Mouse (Mus musculus): ENCODE measurements around the gene Macf1. TPM values are rescaled to one million over a fixed set of nuclear protein-coding genes. Genes with fewer than 3 reads are reported as not detected.

The Macf1 gene
- polyA plus RNA-seq, 1 experiment from 2014 or later = 114 TPM

DNA sequence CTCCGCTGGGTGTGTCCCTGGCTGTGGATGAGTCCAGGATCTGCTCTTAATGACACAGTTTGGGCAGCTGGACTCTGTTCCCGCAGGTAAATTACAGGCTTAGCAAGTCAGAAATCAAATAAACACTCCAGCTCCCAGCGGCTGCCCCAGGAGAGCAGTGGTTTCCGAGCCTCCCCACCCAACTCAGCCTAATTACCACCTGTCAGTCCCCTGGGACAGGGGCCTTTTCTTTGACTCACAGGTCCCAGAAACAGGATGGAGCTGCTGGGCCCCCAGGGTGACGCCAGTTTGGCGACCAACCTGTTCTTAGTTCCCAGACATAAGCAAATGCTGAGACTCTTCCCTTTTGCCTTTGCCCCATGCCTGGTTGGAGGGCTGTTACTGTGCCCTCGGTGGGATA, 372.3 kb downstream of the Macf1 start:
- DNase-seq (ENCODE audit: low spot score) = no peak
- Histone ChIP-seq H3K36me3 (ENCODE audit: control insufficient read depth, insufficient read depth, low read length) (no peaks in the 10 kb centered on the region), H3K27me3 (ENCODE audit: control insufficient read depth, insufficient read depth, low read length) (no peaks in the 10 kb centered on the region), H3K9ac (ENCODE audit: low read depth, low read length) (no peak overlapping the region), H3K4me2 (replicated peaks; ENCODE audit: low read depth, low read length) (no peak overlapping the region), H3K4me1 (replicated peaks; ENCODE audit: control insufficient read depth, insufficient read depth, low read length) (no peaks in the 10 kb centered on the region), H3K9me3 (ENCODE audit: control insufficient read depth, low read length) (no peaks in the 10 kb centered on the region), H3K4me3 (ENCODE audit: low read depth, low read length) (no peak overlapping the region), H3K27ac (ENCODE audit: low read depth, low read length) (no peak overlapping the region)
- WGBS = 86% methylated on average over 7 of the region's 7 CpGs
- ATAC-seq (ENCODE audit: low FRiP score) = no peak

DNA sequence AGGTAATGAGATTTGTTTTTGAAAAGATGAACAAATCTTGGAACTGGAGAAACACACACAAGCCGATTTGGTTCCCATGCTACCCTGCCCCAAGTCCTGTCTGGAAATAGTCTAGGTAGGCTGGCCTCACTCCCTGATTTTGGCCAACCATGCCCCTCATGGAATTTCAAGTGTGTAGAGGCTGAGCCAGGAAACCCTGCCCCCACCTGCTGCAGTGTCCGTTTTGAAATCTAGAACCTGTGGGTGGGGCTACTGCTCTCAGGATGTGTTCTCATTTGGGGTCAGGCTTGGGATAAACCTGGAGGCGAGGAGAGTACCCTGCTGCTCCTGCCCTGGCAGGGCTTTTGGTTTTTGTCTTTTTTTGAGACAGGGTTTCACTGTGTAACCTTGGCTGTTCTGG, 375.9 kb downstream of the Macf1 start:
- WGBS = 65% methylated on average over 3 of the region's 3 CpGs
- ATAC-seq (ENCODE audit: low FRiP score) = no peak

DNA sequence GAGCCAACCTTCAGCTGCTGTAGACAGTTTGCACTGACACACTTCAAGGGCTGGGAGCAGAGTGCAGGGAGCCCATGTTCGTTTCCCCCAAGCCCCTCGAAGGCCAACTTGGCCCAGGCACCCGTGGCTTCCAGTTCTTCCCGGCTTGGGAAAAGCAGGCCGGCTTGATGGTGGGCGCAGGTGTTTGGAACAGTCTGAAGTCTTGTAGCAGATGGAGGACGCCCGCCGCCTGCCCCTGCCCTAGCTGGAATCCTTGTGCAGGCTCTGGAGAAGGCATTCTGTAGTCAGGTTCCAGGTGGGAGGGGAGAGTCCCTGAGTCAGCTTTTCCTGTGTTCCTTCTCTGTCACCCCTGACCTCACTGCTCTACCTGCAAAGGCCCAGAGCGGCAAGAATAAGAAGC, 377.2 kb downstream of the Macf1 start:
- ATAC-seq (ENCODE audit: low FRiP score) (no peak), DNase-seq (ENCODE audit: low spot score) (no peak)
- 0 out of 2 replicates have a peak, but pooled peaks cover 5% of the 10 kb centered on the region for H3K36me3 ChIP-seq (ENCODE audit: control insufficient read depth, insufficient read depth, low read length)
- H3K4me1 ChIP-seq (replicated peaks; ENCODE audit: control insufficient read depth, insufficient read depth, low read length) = no peaks in the 10 kb centered on the region
- no peaks in the 10 kb centered on the region for H3K27me3 ChIP-seq (ENCODE audit: control insufficient read depth, insufficient read depth, low read length)
- no peak overlapping the region for H3K4me3 ChIP-seq (ENCODE audit: low read depth, low read length)
- no peaks in the 10 kb centered on the region for H3K9me3 ChIP-seq (ENCODE audit: control insufficient read depth, low read length)
- H3K9ac ChIP-seq (ENCODE audit: low read depth, low read length) = no peak overlapping the region
- WGBS = 88% methylated on average over 10 of the region's 10 CpGs
- H3K27ac ChIP-seq (ENCODE audit: low read depth, low read length) = no peak overlapping the region
- no peak overlapping the region for H3K4me2 ChIP-seq (replicated peaks; ENCODE audit: low read depth, low read length)

More for the DNA sequence above, 375.9 kb downstream of the Macf1 start:
- Histone ChIP-seq H3K36me3 (ENCODE audit: control insufficient read depth, insufficient read depth, low read length) (no peaks in the 10 kb centered on the region), H3K4me2 (replicated peaks; ENCODE audit: low read depth, low read length) (no peak overlapping the region), H3K27ac (ENCODE audit: low read depth, low read length) (no peak overlapping the region), H3K9me3 (ENCODE audit: control insufficient read depth, low read length) (no peaks in the 10 kb centered on the region), H3K4me1 (replicated peaks; ENCODE audit: control insufficient read depth, insufficient read depth, low read length) (no peaks in the 10 kb centered on the region), H3K9ac (ENCODE audit: low read depth, low read length) (no peak overlapping the region), H3K4me3 (ENCODE audit: low read depth, low read length) (no peak overlapping the region), H3K27me3 (ENCODE audit: control insufficient read depth, insufficient read depth, low read length) (no peaks in the 10 kb centered on the region)
- DNase-seq (ENCODE audit: low spot score) = no peak

DNA sequence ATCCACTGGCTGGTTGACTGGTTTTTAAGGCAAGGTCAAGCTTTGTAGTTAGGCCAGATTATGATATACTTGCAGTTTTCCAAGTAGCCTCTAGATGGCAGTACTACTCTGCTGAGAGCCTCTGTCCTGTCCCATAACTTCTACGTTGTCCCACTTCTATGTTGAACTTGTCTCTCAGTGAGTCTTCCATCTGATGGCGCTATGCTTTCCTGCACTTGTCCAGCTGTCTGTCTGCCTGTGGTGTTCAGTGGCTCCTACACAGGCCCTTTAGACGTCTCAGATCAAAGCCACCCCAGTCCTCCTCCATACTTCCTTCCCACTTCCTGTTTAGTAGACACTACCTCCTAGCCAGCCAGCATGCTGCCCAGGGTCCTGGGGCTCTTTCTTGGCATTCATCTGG, 378.4 kb downstream of the Macf1 start:
- no peaks in the 10 kb centered on the region for H3K4me1 ChIP-seq (replicated peaks; ENCODE audit: control insufficient read depth, insufficient read depth, low read length)
- ATAC-seq (ENCODE audit: low FRiP score) (peak; percentile 54), DNase-seq (ENCODE audit: low spot score) (peak; percentile 70)
- no peak overlapping the region for H3K4me2 ChIP-seq (replicated peaks; ENCODE audit: low read depth, low read length)
- H3K9me3 ChIP-seq (ENCODE audit: control insufficient read depth, low read length) = no peaks in the 10 kb centered on the region
- H3K9ac ChIP-seq (ENCODE audit: low read depth, low read length) = no peak overlapping the region
- 48% methylated on average over 3 of the region's 3 CpGs for WGBS
- H3K27me3 ChIP-seq (ENCODE audit: control insufficient read depth, insufficient read depth, low read length) = no peaks in the 10 kb centered on the region
- H3K4me3 ChIP-seq (ENCODE audit: low read depth, low read length) = no peak overlapping the region
- 0 out of 2 replicates have a peak, but pooled peaks cover 5% of the 10 kb centered on the region for H3K36me3 ChIP-seq (ENCODE audit: control insufficient read depth, insufficient read depth, low read length)
- H3K27ac ChIP-seq (ENCODE audit: low read depth, low read length) = no peak overlapping the region

Other genes with a start within 250 kb of the Macf1 start
- 340 and 344 TPM in 2 replicates for gene Ndufs5, start 33.8 kb upstream of the Macf1 start, polyA plus RNA-seq (2014; fragmentation: Nextera tagmentation; extraction: Ambion mirVana)
- 104 and 107 TPM in 2 replicates for gene Akirin1, start 66.0 kb upstream of the Macf1 start, polyA plus RNA-seq (2014; fragmentation: Nextera tagmentation; extraction: Ambion mirVana)
- gene Rhbdl2, start 103.5 kb upstream of the Macf1 start, polyA plus RNA-seq (2014; fragmentation: Nextera tagmentation; extraction: Ambion mirVana) = 0.46 and 0.86 TPM in 2 replicates
- gene 4933427I04Rik, start 175.3 kb upstream of the Macf1 start, polyA plus RNA-seq (2014; fragmentation: Nextera tagmentation; extraction: Ambion mirVana) = 0.12 TPM in 1 of 2 replicates, not detected in the other
- 51.2 and 67.2 TPM in 2 replicates for gene Mycbp, start 220.5 kb upstream of the Macf1 start, polyA plus RNA-seq (2014; fragmentation: Nextera tagmentation; extraction: Ambion mirVana)
- 55.0 and 55.2 TPM in 2 replicates for gene Rragc, start 233.1 kb upstream of the Macf1 start, polyA plus RNA-seq (2014; fragmentation: Nextera tagmentation; extraction: Ambion mirVana)
- not detected in 2 replicates for gene 4930535I16Rik, start 233.7 kb upstream of the Macf1 start, polyA plus RNA-seq (2014; fragmentation: Nextera tagmentation; extraction: Ambion mirVana)